ENCODE assay signal across 9 mouse cellular contexts in genomic region chr17:35234090-35234489, GRCm38 (mm10). TPM values are rescaled to one million over a fixed set of nuclear protein-coding genes. Genes with fewer than 3 reads are reported as not detected.
DNase-seq lines count a peak whose midpoint lies in the region; ATAC-seq and TF ChIP-seq lines count a peak whose summit lies in the region.
"Not testable (repeated sequence)": the region's sequence is repeated elsewhere in the genome, so short reads cannot be mapped to it uniquely, and the experiment has no call there.
"Had no signal": no experiment of that assay in that cellular context is flagged by ENCODE, and none has a peak within 500 bp of the region (broad histone marks: within the 10 kb centered on the region; RNA-seq: fewer than 3 reads in every experiment).

No protein-coding gene starts in this region.

- not testable (repeated sequence) for H3K27me3 ChIP-seq in forebrain, postnatal 0 days (ENCODE audit: insufficient read depth, low read length); hindbrain, embryonic 12.5 days; kidney, postnatal 0 days (ENCODE audit: insufficient read depth, low read length); liver, embryonic 15.5 days; midbrain, embryonic 14.5 days (ENCODE audit: control insufficient read depth, insufficient read depth, low read length); stomach, embryonic 16.5 days (ENCODE audit: control insufficient read depth, insufficient read depth, low read length)

- not testable (repeated sequence) for H3K4me3 ChIP-seq in forebrain, postnatal 0 days (ENCODE audit: low read depth, low read length); hindbrain, embryonic 12.5 days; kidney, postnatal 0 days (replicated peaks; ENCODE audit: low read depth, low read length)
- peak overlapping the region; percentile 69 for H3K4me3 ChIP-seq in liver, embryonic 15.5 days (replicated peaks)
- peak overlapping the region; percentile 52; the same call in 1 of the 2 replicates for H3K4me3 ChIP-seq in midbrain, embryonic 14.5 days (replicated peaks; ENCODE audit: low read depth, low read length)
- peak overlapping the region; percentile 65 for H3K4me3 ChIP-seq in stomach, embryonic 16.5 days (replicated peaks; ENCODE audit: low read length)

- TF ChIP-seq CTCF in forebrain, postnatal 0 days (IDR thresholded peaks at IDR 0.05; ENCODE audit: low read depth); kidney, postnatal 0 days (IDR thresholded peaks at IDR 0.05; ENCODE audit: low read depth): not testable (repeated sequence)

- H3K36me3 ChIP-seq in forebrain, postnatal 0 days (ENCODE audit: insufficient read depth): peaks cover 20% of the 10 kb centered on the region
- H3K36me3 ChIP-seq in hindbrain, embryonic 12.5 days: peaks cover 21% of the 10 kb centered on the region
- peaks cover 15% of the 10 kb centered on the region for H3K36me3 ChIP-seq in kidney, postnatal 0 days (ENCODE audit: insufficient read depth, low read length)
- H3K36me3 ChIP-seq in liver, embryonic 15.5 days (replicated peaks): peaks cover 34% of the 10 kb centered on the region
- peaks cover 27% of the 10 kb centered on the region for H3K36me3 ChIP-seq in midbrain, embryonic 14.5 days (ENCODE audit: control insufficient read depth, insufficient read depth, low read length)
- not testable (repeated sequence) for H3K36me3 ChIP-seq in stomach, embryonic 16.5 days (ENCODE audit: control insufficient read depth, insufficient read depth, low read length)

- ATAC-seq in forebrain, postnatal 0 days; hindbrain, embryonic 12.5 days (ENCODE audit: low FRiP score); kidney, postnatal 0 days (replicated peaks; ENCODE audit: low FRiP score, low read depth); liver, embryonic 15.5 days (ENCODE audit: insufficient read depth); midbrain, embryonic 14.5 days (ENCODE audit: low FRiP score, low TSS enrichment); stomach, embryonic 16.5 days (ENCODE audit: insufficient read depth, low FRiP score): not testable (repeated sequence)

- WGBS in forebrain, postnatal 0 days: 77% methylated on average over 7 of the region's 7 CpGs
- 96% methylated on average over 7 of the region's 7 CpGs for WGBS in hindbrain, embryonic 12.5 days
- 70% methylated on average over 7 of the region's 7 CpGs for WGBS in kidney, postnatal 0 days
- WGBS in liver, embryonic 15.5 days (ENCODE audit: insufficient replicate concordance): 64% methylated on average over 7 of the region's 7 CpGs
- WGBS in midbrain, embryonic 14.5 days: 89% methylated on average over 7 of the region's 7 CpGs
- 75% methylated on average over 7 of the region's 7 CpGs for WGBS in stomach, embryonic 16.5 days

- not testable (repeated sequence) for H3K27ac ChIP-seq in forebrain, postnatal 0 days (ENCODE audit: low read depth, low read length); hindbrain, embryonic 12.5 days; midbrain, embryonic 14.5 days (replicated peaks; ENCODE audit: low read depth, low read length)
- H3K27ac ChIP-seq in kidney, postnatal 0 days: peak overlapping the region; percentile 83; the same call in 1 of the 2 replicates
- peak overlapping the region; percentile 93 for H3K27ac ChIP-seq in liver, embryonic 15.5 days (replicated peaks)
- peak overlapping the region; percentile 98 for H3K27ac ChIP-seq in stomach, embryonic 16.5 days (ENCODE audit: low read length)

- H3K9me3 ChIP-seq in forebrain, postnatal 0 days (ENCODE audit: low read length); hindbrain, embryonic 12.5 days (replicated peaks); kidney, postnatal 0 days (replicated peaks; ENCODE audit: low read length); liver, embryonic 15.5 days (replicated peaks); midbrain, embryonic 14.5 days (ENCODE audit: control insufficient read depth, low read length); stomach, embryonic 16.5 days (replicated peaks; ENCODE audit: control insufficient read depth, low read length): not testable (repeated sequence)

- H3K4me1 ChIP-seq in forebrain, postnatal 0 days (ENCODE audit: insufficient read depth): not testable (repeated sequence)
- peaks cover 34% of the 10 kb centered on the region for H3K4me1 ChIP-seq in hindbrain, embryonic 12.5 days
- peaks cover 20% of the 10 kb centered on the region for H3K4me1 ChIP-seq in kidney, postnatal 0 days (replicated peaks; ENCODE audit: insufficient read depth, low read length)
- peaks cover 54% of the 10 kb centered on the region for H3K4me1 ChIP-seq in liver, embryonic 15.5 days (replicated peaks)
- peaks cover 14% of the 10 kb centered on the region; the same call in 1 of the 2 replicates for H3K4me1 ChIP-seq in midbrain, embryonic 14.5 days (ENCODE audit: control insufficient read depth, insufficient read depth, low read length)
- H3K4me1 ChIP-seq in stomach, embryonic 16.5 days (ENCODE audit: control insufficient read depth, insufficient read depth, low read length): peaks cover 33% of the 10 kb centered on the region

- DNase-seq in CD4-positive helper T cell, adult 2 months (ENCODE audit: low read depth, low spot score): peak; percentile 32
- DNase-seq in cerebellum, adult 9-11 months: peak; percentile 50
- DNase-seq in forebrain, postnatal 0 days; kidney, postnatal 0 days (ENCODE audit: low spot score); midbrain, embryonic 14.5 days: not testable (repeated sequence)

- H3K4me2 ChIP-seq in forebrain, postnatal 0 days (ENCODE audit: low read depth): peak overlapping the region; percentile 95; the same call in 1 of the 2 replicates
- peak overlapping the region; percentile 78 for H3K4me2 ChIP-seq in hindbrain, embryonic 12.5 days (replicated peaks)
- peak overlapping the region; percentile 78 for H3K4me2 ChIP-seq in kidney, postnatal 0 days (ENCODE audit: low read length)
- H3K4me2 ChIP-seq in liver, embryonic 15.5 days: peak overlapping the region; percentile 95
- H3K4me2 ChIP-seq in midbrain, embryonic 14.5 days (ENCODE audit: low read length): peak overlapping the region; percentile 91
- peak overlapping the region; percentile 65 for H3K4me2 ChIP-seq in stomach, embryonic 16.5 days (ENCODE audit: low read depth, low read length)

- not testable (repeated sequence) for H3K9ac ChIP-seq in forebrain, postnatal 0 days; hindbrain, embryonic 12.5 days; kidney, postnatal 0 days (ENCODE audit: low read depth, low read length); liver, embryonic 15.5 days; midbrain, embryonic 14.5 days (replicated peaks; ENCODE audit: low read length)
- H3K9ac ChIP-seq in stomach, embryonic 16.5 days (ENCODE audit: low read length): peak overlapping the region; percentile 48; the same call in 1 of the 2 replicates

RNA-seq across cellular contexts. Expression of gene Atp6v1g2, which starts 0.6 kb away (rescaled TPM):
- 59.7 and 81.4 TPM in 2 replicates for total RNA-seq in forebrain, postnatal 0 days (2014; rRNA removed)
- polyA plus RNA-seq in forebrain, postnatal 0 days (2015; fragmentation: Nextera tagmentation; extraction: Ambion mirVana): 121 and 146 TPM in 2 replicates
- 21.1 and 23.0 TPM in 2 replicates for polyA plus RNA-seq in hindbrain, embryonic 12.5 days (2016; fragmentation: Nextera tagmentation; extraction: Ambion mirVana)
- polyA plus RNA-seq in kidney, postnatal 0 days (2015; fragmentation: Nextera tagmentation; extraction: Ambion mirVana): 6.6 and 6.7 TPM in 2 replicates
- polyA plus RNA-seq in liver, embryonic 15.5 days (2015; fragmentation: Nextera tagmentation; extraction: Ambion mirVana): 0.58 and 0.63 TPM in 2 replicates
- 78.1 and 99.0 TPM in 2 replicates for polyA plus RNA-seq in midbrain, embryonic 14.5 days (2014; fragmentation: Nextera tagmentation; extraction: Ambion mirVana)
- polyA plus RNA-seq in stomach, embryonic 16.5 days (2015; fragmentation: Nextera tagmentation; extraction: Ambion mirVana): 6.0 and 6.8 TPM in 2 replicates

RNA-seq across cellular contexts. Expression of gene Nfkbil1, which starts 1.5 kb away (rescaled TPM):
- 17.1 and 24.5 TPM in 2 replicates for total RNA-seq in forebrain, postnatal 0 days (2014; rRNA removed)
- polyA plus RNA-seq in forebrain, postnatal 0 days (2015; fragmentation: Nextera tagmentation; extraction: Ambion mirVana): 12.3 and 12.4 TPM in 2 replicates
- polyA plus RNA-seq in hindbrain, embryonic 12.5 days (2016; fragmentation: Nextera tagmentation; extraction: Ambion mirVana): 12.1 and 12.2 TPM in 2 replicates
- 11.7 and 14.5 TPM in 2 replicates for polyA plus RNA-seq in kidney, postnatal 0 days (2015; fragmentation: Nextera tagmentation; extraction: Ambion mirVana)
- polyA plus RNA-seq in liver, embryonic 15.5 days (2015; fragmentation: Nextera tagmentation; extraction: Ambion mirVana): 3.2 and 3.6 TPM in 2 replicates
- polyA plus RNA-seq in midbrain, embryonic 14.5 days (2014; fragmentation: Nextera tagmentation; extraction: Ambion mirVana): 3.8 and 7.3 TPM in 2 replicates
- 6.4 and 8.8 TPM in 2 replicates for polyA plus RNA-seq in stomach, embryonic 16.5 days (2015; fragmentation: Nextera tagmentation; extraction: Ambion mirVana)

RNA-seq across cellular contexts. Expression of gene Ddx39b, which starts 7.5 kb away (rescaled TPM):
- total RNA-seq in forebrain, postnatal 0 days (2014; rRNA removed): 305 and 336 TPM in 2 replicates
- 357 and 382 TPM in 2 replicates for polyA plus RNA-seq in forebrain, postnatal 0 days (2015; fragmentation: Nextera tagmentation; extraction: Ambion mirVana)
- 480 and 488 TPM in 2 replicates for polyA plus RNA-seq in hindbrain, embryonic 12.5 days (2016; fragmentation: Nextera tagmentation; extraction: Ambion mirVana)
- polyA plus RNA-seq in kidney, postnatal 0 days (2015; fragmentation: Nextera tagmentation; extraction: Ambion mirVana): 303 and 329 TPM in 2 replicates
- 141 and 150 TPM in 2 replicates for polyA plus RNA-seq in liver, embryonic 15.5 days (2015; fragmentation: Nextera tagmentation; extraction: Ambion mirVana)
- polyA plus RNA-seq in midbrain, embryonic 14.5 days (2014; fragmentation: Nextera tagmentation; extraction: Ambion mirVana): 386 and 390 TPM in 2 replicates
- polyA plus RNA-seq in stomach, embryonic 16.5 days (2015; fragmentation: Nextera tagmentation; extraction: Ambion mirVana): 340 and 353 TPM in 2 replicates

RNA-seq across cellular contexts. Expression of gene Gm16181, which starts 13.5 kb away (rescaled TPM):
- total RNA-seq in forebrain, postnatal 0 days (2014; rRNA removed): not detected in 2 replicates
- not detected in 2 replicates for polyA plus RNA-seq in forebrain, postnatal 0 days (2015; fragmentation: Nextera tagmentation; extraction: Ambion mirVana)
- polyA plus RNA-seq in hindbrain, embryonic 12.5 days (2016; fragmentation: Nextera tagmentation; extraction: Ambion mirVana): 0.62 TPM in 1 of 2 replicates, not detected in the other
- polyA plus RNA-seq in kidney, postnatal 0 days (2015; fragmentation: Nextera tagmentation; extraction: Ambion mirVana): 0.25 and 0.29 TPM in 2 replicates
- polyA plus RNA-seq in liver, embryonic 15.5 days (2015; fragmentation: Nextera tagmentation; extraction: Ambion mirVana): 0.24 TPM in 1 of 2 replicates, not detected in the other
- not detected in 2 replicates for polyA plus RNA-seq in midbrain, embryonic 14.5 days (2014; fragmentation: Nextera tagmentation; extraction: Ambion mirVana)
- polyA plus RNA-seq in stomach, embryonic 16.5 days (2015; fragmentation: Nextera tagmentation; extraction: Ambion mirVana): 0.27 TPM in 1 of 2 replicates, not detected in the other
- total RNA-seq: left cerebral cortex, adult 8-10 months had no signal

RNA-seq across cellular contexts. Expression of gene H2-D1, which starts 28.4 kb away (rescaled TPM):
- total RNA-seq in forebrain, postnatal 0 days (2014; rRNA removed): 54.9 and 63.3 TPM in 2 replicates
- polyA plus RNA-seq in forebrain, postnatal 0 days (2015; fragmentation: Nextera tagmentation; extraction: Ambion mirVana): 74.5 and 95.9 TPM in 2 replicates
- 38.6 and 46.0 TPM in 2 replicates for polyA plus RNA-seq in hindbrain, embryonic 12.5 days (2016; fragmentation: Nextera tagmentation; extraction: Ambion mirVana)
- 111 and 125 TPM in 2 replicates for polyA plus RNA-seq in kidney, postnatal 0 days (2015; fragmentation: Nextera tagmentation; extraction: Ambion mirVana)
- 99.7 and 119 TPM in 2 replicates for polyA plus RNA-seq in liver, embryonic 15.5 days (2015; fragmentation: Nextera tagmentation; extraction: Ambion mirVana)
- polyA plus RNA-seq in midbrain, embryonic 14.5 days (2014; fragmentation: Nextera tagmentation; extraction: Ambion mirVana): 68.5 and 74.3 TPM in 2 replicates
- 169 and 219 TPM in 2 replicates for polyA plus RNA-seq in stomach, embryonic 16.5 days (2015; fragmentation: Nextera tagmentation; extraction: Ambion mirVana)
